Mouse (Mus musculus) ovary, postnatal 36 days (tissue): ENCODE data around the gene Cabp2.
"Not testable (repeated sequence)": the region's sequence is repeated elsewhere in the genome, so short reads cannot be mapped to it uniquely, and the experiment has no call there.

ENCODE experiments used
- DNase-seq: peaks from one replicate; pipeline ENCODE4 v3.0.0; 2022; ENCODE audit warnings: low spot score, mixed read lengths

The Cabp2 gene

GRCm38 (mm10) chr19:4055947-4056693, 25.3 kb upstream of the Cabp2 start:
- no peak for DNase-seq

GRCm38 (mm10) chr19:4056727-4057126, 24.7 kb upstream of the Cabp2 start:
- no peak for DNase-seq

GRCm38 (mm10) chr19:4057389-4057788, 24.0 kb upstream of the Cabp2 start:
- DNase-seq = no peak

- DNase-seq = no peak
Measured at GRCm38 (mm10) chr19:4057962-4058361, 23.4 kb upstream of the Cabp2 start.

- no peak for DNase-seq
Measured at GRCm38 (mm10) chr19:4058581-4058980, 22.8 kb upstream of the Cabp2 start.

GRCm38 (mm10) chr19:4059069-4059740, 22.2 kb upstream of the Cabp2 start, which contains the start of gene Gstp3:
Gene Gstp3, minus strand, starts transcription at chr19:4059569.
- no peak for DNase-seq

GRCm38 (mm10) chr19:4060044-4060898, 21.1 kb upstream of the Cabp2 start:
- not testable (repeated sequence) for DNase-seq

- no peak for DNase-seq
Measured at GRCm38 (mm10) chr19:4060899-4061465, 20.4 kb upstream of the Cabp2 start.

- not testable (repeated sequence) for DNase-seq
Measured at GRCm38 (mm10) chr19:4063357-4063756, 18.0 kb upstream of the Cabp2 start.

- DNase-seq = not testable (repeated sequence)
Measured at GRCm38 (mm10) chr19:4064501-4064900, 16.9 kb upstream of the Cabp2 start.

GRCm38 (mm10) chr19:4066280-4066679, 15.1 kb upstream of the Cabp2 start:
- DNase-seq = no peak

- DNase-seq = no peak
Measured at GRCm38 (mm10) chr19:4066877-4067276, 14.5 kb upstream of the Cabp2 start.

GRCm38 (mm10) chr19:4068242-4068641, 13.1 kb upstream of the Cabp2 start:
- DNase-seq = not testable (repeated sequence)

GRCm38 (mm10) chr19:4068717-4069410, 12.5 kb upstream of the Cabp2 start:
- DNase-seq = no peak

GRCm38 (mm10) chr19:4070311-4070710, 11.1 kb upstream of the Cabp2 start:
- DNase-seq = no peak

GRCm38 (mm10) chr19:4070756-4071155, 10.6 kb upstream of the Cabp2 start:
- DNase-seq = no peak

- no peak for DNase-seq
Measured at GRCm38 (mm10) chr19:4071406-4071805, 10.0 kb upstream of the Cabp2 start.

GRCm38 (mm10) chr19:4072706-4073424, 8.5 kb upstream of the Cabp2 start:
- no peak for DNase-seq

- no peak for DNase-seq
Measured at GRCm38 (mm10) chr19:4075531-4075930, 5.8 kb upstream of the Cabp2 start.

- no peak for DNase-seq
Measured at GRCm38 (mm10) chr19:4079594-4079993, 1.8 kb upstream of the Cabp2 start.

- DNase-seq = no peak
Measured at GRCm38 (mm10) chr19:4080511-4081009, 818 bp upstream of the Cabp2 start.
